Mouse (Mus musculus) intestine, embryonic 16.5 days (tissue): ENCODE measurements around the gene Cxcl9. TPM values are rescaled to one million over a fixed set of nuclear protein-coding genes. Genes with fewer than 3 reads are reported as not detected.
"Not testable (repeated sequence)": the region's sequence is repeated elsewhere in the genome, so short reads cannot be mapped to it uniquely, and the experiment has no call there.

ENCODE experiments used
- ATAC-seq: fragments of 200-750 bp; cut with Nextera tagmentation; 2 replicates; pipeline ENCODE4 v1.8.0; 2017; ENCODE audit warnings: moderate TSS enrichment, moderate library complexity
- H3K27ac ChIP-seq: fragments of 300-500 bp; sonication (generic); 2 replicates; pipeline ENCODE4 v1.5.1; 2014; ENCODE audit warnings: mild to moderate bottlenecking, low read length
- H3K27me3 ChIP-seq: fragments of 300-500 bp; sonication (generic); replicated peaks from 2 replicates; pipeline ENCODE4 v1.6.1; 2014; ENCODE audit warnings: low read length, control low read depth, mixed read lengths; ENCODE audit not compliant: control insufficient read depth, insufficient read depth
- H3K36me3 ChIP-seq: fragments of 300-500 bp; sonication (generic); 2 replicates; pipeline ENCODE4 v1.6.1; 2014; ENCODE audit warnings: low read length, control low read depth; ENCODE audit not compliant: control insufficient read depth, insufficient read depth
- H3K4me1 ChIP-seq: fragments of 300-500 bp; sonication (generic); 2 replicates; pipeline ENCODE4 v1.6.1; 2014; ENCODE audit warnings: low read length, control low read depth, mixed read lengths; ENCODE audit not compliant: control insufficient read depth, insufficient read depth
- H3K4me2 ChIP-seq: fragments of 300-500 bp; sonication (generic); 2 replicates; pipeline ENCODE4 v1.6.1; 2014; ENCODE audit warnings: low read depth, low read length, control low read depth
- H3K4me3 ChIP-seq: fragments of 300-500 bp; sonication (generic); 2 replicates; pipeline ENCODE4 v1.5.1; 2014; ENCODE audit warnings: mild to moderate bottlenecking, low read length
- H3K9ac ChIP-seq: fragments of 300-500 bp; sonication (generic); 2 replicates; pipeline ENCODE4 v1.6.1; 2014; ENCODE audit warnings: low read depth, low read length
- H3K9me3 ChIP-seq: fragments of 300-500 bp; sonication (generic); 2 replicates; pipeline ENCODE4 v1.6.1; 2016; ENCODE audit warnings: low read length, control low read depth; ENCODE audit not compliant: control insufficient read depth
- WGBS: fragments of 180-500 bp; shearing (Covaris S2); extraction: QIAGEN DNeasy Blood & Tissue Kit; methylation state at CpG from one replicate; pipeline ENCODE4 v1.1.7; 2014; 5-methylcytosine and 5-hydroxymethylcytosine counted together
- polyA plus RNA-seq: library from polyadenylated mRNA; unstranded; fragments of >200 nt; fragmentation: Nextera tagmentation; extraction: Ambion mirVana; gene quantifications from 2 replicates; pipeline ENCODE4 v1.2.1, GENCODE M21; 2015

The Cxcl9 gene
- polyA plus RNA-seq, 1 experiment from 2014 or later, result not detected

- 61% methylated on average over 10 of the region's 10 CpGs for WGBS
- no peak for ATAC-seq
- Histone ChIP-seq H3K9ac (no peak overlapping the region), H3K4me3 (no peak overlapping the region), H3K4me1 (peaks cover 16% of the 10 kb centered on the region), H3K9me3 (no peaks in the 10 kb centered on the region), H3K27me3 (no peaks in the 10 kb centered on the region), H3K27ac (no peak overlapping the region), H3K4me2 (no peak overlapping the region), H3K36me3 (no peaks in the 10 kb centered on the region)
These were observed 40.5 kb upstream of the Cxcl9 start for GRCm38 (mm10) chr5:92368392-92368791.

- Histone ChIP-seq H3K4me2 (peak overlapping the region; percentile 43), H3K4me1 (peaks cover 18% of the 10 kb centered on the region), H3K9ac (no peak overlapping the region), H3K9me3 (no peaks in the 10 kb centered on the region), H3K36me3 (no peaks in the 10 kb centered on the region), H3K27ac (peak overlapping the region; percentile 51), H3K4me3 (no peak overlapping the region), H3K27me3 (no peaks in the 10 kb centered on the region)
- WGBS, result 43% methylated on average over 6 of the region's 6 CpGs
- peak; percentile 58 for ATAC-seq
These were observed 38.7 kb upstream of the Cxcl9 start for GRCm38 (mm10) chr5:92366565-92366964.

GRCm38 (mm10) chr5:92365146-92365705 lies 37.3 kb upstream of the Cxcl9 start:
- ATAC-seq, result no peak
- H3K9ac ChIP-seq, result no peak overlapping the region
- H3K4me2 ChIP-seq, result no peak overlapping the region
- H3K4me3 ChIP-seq, result no peak overlapping the region
- H3K36me3 ChIP-seq, result no peaks in the 10 kb centered on the region
- no peak overlapping the region for H3K27ac ChIP-seq
- H3K27me3 ChIP-seq, result no peaks in the 10 kb centered on the region
- peaks cover 11% of the 10 kb centered on the region for H3K4me1 ChIP-seq
- H3K9me3 ChIP-seq, result no peaks in the 10 kb centered on the region
- WGBS, result 82% methylated on average over 11 of the region's 11 CpGs

GRCm38 (mm10) chr5:92364011-92364410 lies 36.1 kb upstream of the Cxcl9 start:
- H3K4me2 ChIP-seq, result no peak overlapping the region

GRCm38 (mm10) chr5:92363179-92363578 lies 35.3 kb upstream of the Cxcl9 start:
- Histone ChIP-seq H3K27ac (no peak overlapping the region), H3K36me3 (no peaks in the 10 kb centered on the region), H3K4me3 (no peak overlapping the region), H3K9ac (no peak overlapping the region), H3K4me2 (no peak overlapping the region), H3K4me1 (peaks cover 11% of the 10 kb centered on the region), H3K27me3 (no peaks in the 10 kb centered on the region), H3K9me3 (no peaks in the 10 kb centered on the region)
- ATAC-seq, result no peak
- WGBS, result 14% methylated on average over 4 of the region's 4 CpGs

More at GRCm38 (mm10) chr5:92364011-92364410, 36.1 kb upstream of the Cxcl9 start:
- Histone ChIP-seq H3K4me1 (peaks cover 11% of the 10 kb centered on the region), H3K9ac (no peak overlapping the region), H3K9me3 (no peaks in the 10 kb centered on the region), H3K27me3 (no peaks in the 10 kb centered on the region), H3K27ac (no peak overlapping the region), H3K4me3 (no peak overlapping the region), H3K36me3 (no peaks in the 10 kb centered on the region)
- ATAC-seq, result no peak
- 96% methylated on average over 5 of the region's 5 CpGs for WGBS

- no peaks in the 10 kb centered on the region for H3K9me3 ChIP-seq
- H3K4me2 ChIP-seq, result no peak overlapping the region
- 71% methylated on average over 11 of the region's 11 CpGs for WGBS
- peaks cover 2% of the 10 kb centered on the region; the same call in 1 of the 2 replicates for H3K4me1 ChIP-seq
- no peak overlapping the region for H3K27ac ChIP-seq
- H3K4me3 ChIP-seq, result no peak overlapping the region
- no peak for ATAC-seq
- H3K27me3 ChIP-seq, result no peaks in the 10 kb centered on the region
- H3K9ac ChIP-seq, result no peak overlapping the region
- no peaks in the 10 kb centered on the region for H3K36me3 ChIP-seq
These were observed 31.0 kb upstream of the Cxcl9 start for GRCm38 (mm10) chr5:92358767-92359455.

- H3K36me3 ChIP-seq, result no peaks in the 10 kb centered on the region
- no peak overlapping the region for H3K27ac ChIP-seq
- H3K9ac ChIP-seq, result no peak overlapping the region
- no peak overlapping the region for H3K4me3 ChIP-seq
- no peak overlapping the region for H3K4me2 ChIP-seq
- WGBS, result 18% methylated on average over 11 of the region's 12 CpGs
- H3K9me3 ChIP-seq, result no peaks in the 10 kb centered on the region
- no peak for ATAC-seq
- peaks cover 2% of the 10 kb centered on the region for H3K4me1 ChIP-seq
- H3K27me3 ChIP-seq, result no peaks in the 10 kb centered on the region
These were observed 30.2 kb upstream of the Cxcl9 start for GRCm38 (mm10) chr5:92358033-92358432.

- Histone ChIP-seq H3K4me3 (peak overlapping the region; percentile 49), H3K36me3 (no peaks in the 10 kb centered on the region), H3K27me3 (no peaks in the 10 kb centered on the region), H3K4me2 (peak overlapping the region; percentile 55), H3K9me3 (no peaks in the 10 kb centered on the region), H3K4me1 (peaks cover 5% of the 10 kb centered on the region), H3K9ac (peak overlapping the region; percentile 51), H3K27ac (no peak overlapping the region)
- ATAC-seq, result peak; percentile 70
- WGBS, result 26% methylated on average over 11 of the region's 11 CpGs
These were observed 25.6 kb upstream of the Cxcl9 start for GRCm38 (mm10) chr5:92353517-92353916.

GRCm38 (mm10) chr5:92352716-92353115 lies 24.8 kb upstream of the Cxcl9 start:
- not testable (repeated sequence) for H3K27me3 ChIP-seq, H3K4me2 ChIP-seq, H3K4me3 ChIP-seq, ATAC-seq, H3K9ac ChIP-seq, H3K9me3 ChIP-seq, H3K27ac ChIP-seq, H3K36me3 ChIP-seq
- 63% methylated on average over 4 of the region's 4 CpGs for WGBS
- H3K4me1 ChIP-seq, result peaks cover 10% of the 10 kb centered on the region
